Mouse (Mus musculus) lung, adult 18-20 months (tissue): ENCODE results near the gene Gm17334.

ENCODE experiments used
- DNase-seq, 2 experiments: peaks; one replicate each; pipeline ENCODE4 v3.0.0; 2022; ENCODE audit warnings: mixed read lengths in 2 of 2

Gm17334 gene

DNA sequence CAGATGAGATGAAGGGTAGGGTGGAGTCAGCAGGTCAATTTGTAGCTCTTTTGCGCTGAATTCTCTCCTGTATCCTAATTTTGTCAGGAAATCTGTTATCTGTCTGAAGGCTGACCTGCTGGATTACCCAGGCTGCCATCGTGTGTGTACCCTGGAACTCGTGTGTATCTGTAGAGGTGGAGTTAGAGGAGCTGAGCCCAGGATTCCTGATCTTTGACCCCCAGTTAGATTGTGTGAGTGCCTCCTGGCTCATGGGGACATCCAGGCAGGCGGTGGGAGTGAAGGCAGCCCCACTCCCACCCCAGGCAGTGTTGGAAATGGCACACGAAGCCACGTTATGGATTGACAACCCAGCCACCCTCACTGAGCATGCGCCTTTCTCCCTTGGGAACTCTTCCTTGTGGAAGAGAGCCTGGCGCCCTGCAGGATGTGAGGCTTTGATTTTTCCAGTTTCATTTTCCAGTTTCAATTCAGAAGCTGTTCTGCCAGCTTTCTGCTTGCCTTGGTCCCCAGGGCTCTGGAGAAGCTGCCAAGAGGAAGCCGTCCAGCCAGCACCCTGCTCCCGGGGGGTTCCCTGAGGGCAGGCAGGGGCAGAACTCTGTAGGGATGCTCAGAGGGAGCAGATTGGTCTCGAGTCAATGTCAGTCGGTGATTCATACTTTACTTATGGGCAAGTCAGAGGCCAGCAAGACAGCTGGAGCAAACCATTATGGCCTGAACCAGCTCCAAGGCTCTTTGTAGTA lies 23.6 kb upstream of the Gm17334 start:
- peak; percentile 78 to 84 for DNase-seq

GRCm38 (mm10) chr11:53795813-53796212 lies 22.8 kb upstream of the Gm17334 start:
- DNase-seq, result peak in 1 of 2 experiments; percentile 45

- DNase-seq, result peak; percentile 72 to 79
These were observed 21.9 kb upstream of the Gm17334 start for GRCm38 (mm10) chr11:53794671-53795557.

- peak in 1 of 2 experiments; percentile 40 for DNase-seq
These were observed 21.0 kb upstream of the Gm17334 start for GRCm38 (mm10) chr11:53794015-53794414.

DNA sequence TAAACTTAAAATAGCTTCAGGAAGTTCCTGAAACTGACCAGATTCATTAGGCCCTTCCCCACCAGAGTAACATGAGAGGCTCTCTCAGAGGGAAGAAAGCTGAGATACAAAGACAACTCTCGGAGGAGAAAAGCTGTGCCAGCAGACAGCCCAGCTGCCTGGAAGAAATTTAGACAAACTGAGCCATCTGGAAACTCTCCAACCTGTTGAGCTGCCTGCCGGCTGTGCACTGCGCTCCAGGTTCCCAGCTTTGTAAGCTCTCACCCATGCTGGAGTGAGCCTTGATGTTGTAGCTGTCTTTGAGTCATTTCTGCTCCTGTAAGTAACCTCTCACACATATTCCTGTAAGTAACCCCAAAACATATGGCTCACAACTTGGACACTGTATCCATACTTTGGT lies 20.0 kb upstream of the Gm17334 start:
- peak in 1 of 2 experiments; percentile 5 for DNase-seq

DNA sequence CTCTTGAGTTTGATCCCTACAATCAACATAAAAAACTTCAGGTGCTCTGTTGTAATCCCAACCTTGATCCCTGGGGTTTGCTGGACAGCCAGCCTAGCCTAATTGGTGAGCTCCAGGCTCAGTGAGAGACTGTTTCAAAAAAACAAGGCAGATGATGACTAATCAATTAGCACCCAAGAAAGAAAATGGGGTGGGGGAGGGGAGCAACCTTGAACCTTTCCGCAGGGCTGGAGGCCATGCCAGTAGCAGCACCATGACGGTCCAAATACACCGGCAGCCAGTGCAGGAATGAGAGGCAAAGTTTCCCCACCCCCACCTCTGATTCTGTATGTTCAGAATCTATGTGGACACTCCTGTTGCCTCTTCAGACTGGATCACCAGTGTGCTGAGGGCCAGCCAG lies 16.3 kb upstream of the Gm17334 start:
- no peak for DNase-seq

- peak; percentile 81 to 86 for DNase-seq
These were observed 15.2 kb upstream of the Gm17334 start for GRCm38 (mm10) chr11:53788196-53788595.

DNA sequence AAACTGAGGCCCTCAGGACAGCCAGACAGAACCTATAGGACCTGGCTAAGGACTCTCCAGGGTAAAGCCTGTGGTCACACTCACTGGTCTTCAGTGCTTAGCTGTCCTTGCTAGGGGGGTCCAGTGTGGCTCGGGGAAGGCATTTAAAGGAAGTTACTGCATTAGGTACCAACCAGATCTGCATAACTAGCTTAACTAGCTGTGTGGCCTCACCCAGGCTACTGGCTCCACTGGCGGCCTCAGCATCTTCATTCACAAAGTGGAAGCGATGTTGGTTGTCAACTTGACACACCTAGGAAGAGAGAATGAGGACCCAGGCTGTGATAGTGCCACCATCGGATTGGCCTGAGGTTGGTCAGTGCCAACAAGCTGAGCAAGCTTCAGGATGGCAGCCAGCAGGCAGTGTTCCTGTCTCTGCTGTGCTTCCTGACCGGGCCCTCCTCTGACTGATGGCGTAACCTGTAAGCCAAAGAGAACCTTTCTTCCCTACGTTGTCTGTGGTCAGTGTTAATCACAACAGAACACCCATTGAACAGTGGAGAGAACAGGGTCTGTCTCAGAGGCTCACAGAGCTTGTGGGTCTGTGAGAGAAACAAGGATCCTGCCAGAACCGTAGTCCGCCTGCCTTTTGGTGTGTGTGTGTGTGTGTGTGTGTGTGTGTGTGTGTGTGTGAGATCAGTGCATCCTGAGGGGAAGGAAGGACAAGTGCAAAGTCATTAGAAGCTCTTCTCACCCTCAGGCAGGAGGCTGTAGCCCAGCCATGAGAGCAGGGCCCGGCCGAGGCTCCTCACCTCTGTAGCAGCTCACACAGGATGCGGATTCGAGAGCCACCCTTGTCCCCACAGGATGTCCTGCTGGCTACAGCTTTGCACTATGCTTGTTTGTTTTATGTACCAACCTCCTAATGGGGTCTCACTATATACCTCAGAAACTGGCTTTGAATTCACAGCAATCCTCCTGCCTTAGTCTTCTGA lies 13.4 kb upstream of the Gm17334 start:
- peak; percentile 47 to 67 for DNase-seq

GRCm38 (mm10) chr11:53785311-53785936 lies 12.4 kb upstream of the Gm17334 start:
- peak in 1 of 2 experiments; percentile 4 for DNase-seq

GRCm38 (mm10) chr11:53783288-53783687 lies 10.3 kb upstream of the Gm17334 start:
- no peak for DNase-seq

- DNase-seq, result no peak
These were observed 9.0 kb upstream of the Gm17334 start for GRCm38 (mm10) chr11:53781964-53782363.

GRCm38 (mm10) chr11:53781201-53781775 lies 8.3 kb upstream of the Gm17334 start:
- no peak for DNase-seq

DNA sequence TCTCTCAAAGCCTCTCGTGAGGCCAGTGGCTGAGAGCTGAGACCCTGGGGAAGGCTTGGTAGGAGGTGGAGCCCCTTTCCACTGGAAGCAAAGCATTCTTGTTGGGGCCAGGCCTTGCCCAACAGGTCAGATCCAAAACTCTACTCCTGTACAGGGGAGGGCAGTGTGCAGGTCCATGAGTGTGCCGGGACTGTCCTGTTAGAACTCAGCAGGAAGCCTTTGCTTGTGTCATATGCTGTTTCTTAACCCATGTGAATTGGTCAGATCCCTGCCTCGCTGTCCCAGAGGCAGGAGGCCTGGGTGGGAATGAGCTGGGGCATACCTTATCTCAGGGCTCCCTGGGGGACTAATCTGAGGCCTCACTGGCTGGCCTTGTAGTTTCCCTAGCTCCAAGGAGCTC lies 7.3 kb upstream of the Gm17334 start:
- DNase-seq, result no peak

- no peak for DNase-seq
These were observed 6.8 kb upstream of the Gm17334 start for GRCm38 (mm10) chr11:53779808-53780207.

GRCm38 (mm10) chr11:53778455-53778854 lies 5.5 kb upstream of the Gm17334 start:
- no peak for DNase-seq

DNA sequence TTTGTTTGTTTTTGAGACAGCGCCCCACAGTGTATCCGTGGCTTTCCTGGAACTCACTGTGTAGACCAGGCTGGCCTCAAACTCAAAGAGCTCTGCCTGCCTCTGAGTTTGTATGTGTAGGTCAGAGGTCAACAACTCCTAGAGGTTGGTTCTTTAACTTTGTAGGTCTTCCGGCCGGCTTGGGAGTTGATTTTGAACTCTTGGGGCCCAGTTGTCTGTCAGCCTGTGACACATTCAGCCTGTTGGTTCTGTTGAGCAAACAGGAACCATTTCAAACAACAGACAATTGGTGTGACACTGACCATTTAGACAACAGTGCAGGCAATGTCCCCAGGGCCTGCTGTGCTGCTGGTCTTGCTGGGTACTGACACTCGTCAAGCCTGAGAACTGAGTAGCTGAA lies 4.7 kb upstream of the Gm17334 start:
- no peak for DNase-seq

DNA sequence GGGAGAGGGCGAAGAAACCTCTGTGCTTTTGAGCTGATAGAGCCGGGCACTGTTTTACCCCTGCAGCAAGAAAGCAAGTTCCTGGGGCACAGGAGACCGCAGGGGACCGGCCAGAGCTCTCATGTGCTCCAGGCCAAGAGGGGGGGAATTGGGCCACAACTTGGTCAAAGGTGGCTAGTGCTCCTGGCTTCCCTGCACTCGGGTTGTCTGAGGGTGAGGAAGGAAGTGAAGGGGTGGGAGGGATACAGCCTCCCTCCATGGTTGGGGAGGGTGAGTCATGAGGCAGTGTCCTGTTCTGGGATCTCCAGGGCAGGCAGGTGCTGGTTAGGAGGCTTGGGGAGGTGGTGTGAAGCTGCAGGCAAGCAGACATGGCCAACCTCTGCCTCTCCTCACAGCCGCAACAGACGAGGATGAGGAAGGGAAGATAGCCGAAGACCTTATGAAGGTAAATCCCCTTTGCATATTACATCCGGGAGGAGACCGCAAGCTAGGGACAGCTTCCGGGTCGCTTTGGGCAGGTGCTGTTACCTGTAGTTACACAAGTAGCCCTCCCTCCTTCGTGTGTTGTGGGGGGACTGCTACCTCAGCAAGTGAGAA lies 1.8 kb upstream of the Gm17334 start:
- DNase-seq, result no peak

GRCm38 (mm10) chr11:53773641-53774360 lies 814 bp upstream of the Gm17334 start:
- no peak for DNase-seq

- no peak for DNase-seq
These were observed 451 bp downstream of the Gm17334 start for GRCm38 (mm10) chr11:53772536-53772935.

GRCm38 (mm10) chr11:53771001-53771744 lies 1.8 kb downstream of the Gm17334 start:
- DNase-seq, result no peak
